Mouse (Mus musculus): ENCODE measurements at regions not wholly inside any gene's neighbourhood (a gene's known extent, or its start where the extent isn't known, plus 50 kb on each side); places are given as distances from the start of the nearest gene placed in this dataset.
A peak's percentile ranks its signal among the peaks of the same experiment; 100 is the strongest.

DNA sequence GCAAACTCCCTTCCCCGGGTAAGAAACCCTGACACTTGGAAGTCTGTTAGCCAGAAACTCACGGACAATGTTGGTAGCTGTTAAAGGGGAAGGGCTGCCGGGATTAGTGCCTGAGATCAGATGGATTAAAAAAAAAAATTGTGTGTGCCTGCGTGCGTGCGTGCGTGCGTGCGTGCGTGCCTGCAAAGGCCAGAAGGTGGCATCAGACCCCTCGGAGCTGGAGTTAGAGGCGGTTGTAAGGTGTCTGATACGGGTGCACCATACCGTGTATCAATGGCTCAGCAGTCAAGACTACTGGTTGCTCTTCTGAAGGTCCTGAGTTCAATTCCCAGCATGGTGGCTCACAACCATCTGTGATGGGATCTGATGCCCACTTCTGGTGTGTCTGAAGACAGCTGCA is 59.0 kb upstream of the Ccdc167 start:
- peak; percentile 69 for DNase-seq (ENCODE audit: low read depth, low spot score)

GRCm38 (mm10) chr17:29773339-29773738 is 56.5 kb upstream of the Ccdc167 start:
- peak; percentile 88 for DNase-seq (ENCODE audit: low read depth, low spot score)

- no peak for DNase-seq (ENCODE audit: low read depth, low spot score)
These were observed 54.1 kb upstream of the Ccdc167 start for GRCm38 (mm10) chr17:29770914-29771313.

DNA sequence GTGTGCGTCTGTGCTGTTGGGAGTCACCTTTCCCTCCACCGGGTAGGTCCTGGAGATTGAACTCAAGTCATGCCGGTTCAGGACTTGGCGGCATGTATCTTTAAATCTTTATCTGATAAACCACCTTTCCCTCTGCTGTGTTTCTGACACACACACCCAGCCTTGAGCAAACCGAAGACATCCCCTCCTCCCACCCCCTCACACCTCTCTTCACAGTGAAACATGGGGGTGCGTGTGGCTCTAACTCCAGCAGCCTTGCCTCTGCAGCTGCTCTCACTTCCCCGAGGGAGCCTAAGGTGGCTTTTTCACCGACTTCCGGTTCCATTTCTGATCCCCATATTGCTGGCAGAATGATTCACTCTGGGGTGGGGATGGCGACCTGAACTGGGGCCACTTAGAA is 52.8 kb upstream of the Ccdc167 start:
- DNase-seq (ENCODE audit: low read depth, low spot score): no peak

DNA sequence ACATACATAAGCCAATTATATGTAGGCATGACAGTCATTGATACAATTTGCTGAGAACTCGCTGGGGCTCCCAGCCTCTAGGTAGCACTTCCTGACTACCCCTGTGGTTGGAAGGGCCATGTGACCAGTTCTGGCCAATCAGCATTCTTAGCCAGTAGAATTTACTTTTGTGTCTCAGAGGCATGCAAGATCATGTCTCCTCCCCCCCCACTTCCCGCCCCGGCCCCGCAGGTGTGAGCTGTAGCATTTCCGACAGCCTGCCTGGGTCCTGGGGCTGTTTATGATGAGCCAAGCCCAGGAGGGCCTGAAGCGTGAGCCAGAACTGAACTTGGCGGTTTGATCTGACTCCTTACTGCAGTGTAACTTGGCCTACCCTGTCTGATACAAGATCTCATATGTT is 52.3 kb upstream of the Ccdc167 start:
- DNase-seq (ENCODE audit: low read depth, low spot score): peak; percentile 91

GRCm38 (mm10) chr17:29768642-29769041 is 51.8 kb upstream of the Ccdc167 start:
- no peak for DNase-seq (ENCODE audit: low read depth, low spot score)

Data from ZHBTc4 (cell line).